Mouse (Mus musculus) Patski (cell line): ENCODE data around the gene Rec114. TPM values are rescaled to one million over a fixed set of nuclear protein-coding genes. Genes with fewer than 3 reads are reported as not detected.

Experiments used
- ATAC-seq: fragments of 100-300 bp; one replicate; pipeline ENCODE4 v1.8.0; 2021
- CTCF ChIA-PET: fragments of 350-600 bp; sonication (Branson Sonifier 250); formaldehyde crosslinking; loops from one replicate; lab custom pipeline; 2022; ENCODE audit warnings: inconsistent platforms; lab: Charles Lee
- POLR2A ChIA-PET: fragments of 350-600 bp; sonication (Branson Sonifier 250); formaldehyde crosslinking; loops from one replicate; lab custom pipeline; 2022; ENCODE audit warnings: antibody characterized with exemption, inconsistent platforms; lab: Charles Lee
- DNase-seq: peaks from one replicate; pipeline ENCODE4 v3.0.0-alpha.2; 2011; ENCODE audit warnings: low read depth, low spot score
- H3K27me3 ChIP-seq: fragments of 371-371 bp; one replicate; pipeline ENCODE4 v1.5.1; 2021
- CTCF ChIP-seq: fragments of 100-300 bp; IDR thresholded peaks from one replicate; pipeline ENCODE4 v1.5.1; 2021
- in situ Hi-C: fragments of 300-500 bp; cut with MboI; formaldehyde crosslinking; loops from 3 replicates; pipeline ENCODE4 v1.11.1; 2018; ENCODE audit warnings: low pct_unique_long_range_greater_than_20kb, mixed read lengths
- polyA plus RNA-seq: library from polyadenylated mRNA; unstranded; gene quantifications from one replicate; pipeline ENCODE4 v1.2.3, GENCODE M21; 2021

Gene Rec114
- polyA plus RNA-seq, result 0.36 TPM

GRCm38 (mm10) chr9:58743702-58744248, at the start of gene Rec114:
Gene Rec114 (minus strand): TSS chr9:58743964.
- no peak for DNase-seq
- in situ Hi-C loops, result no loop called here
- ChIA-PET CTCF (interaction anchor here (1.3 kb wide), 1 partner anchor 10 kb away, joined by 3 read pairs; no protein-coding TSS in a partner anchor), POLR2A (interaction anchor here (0.6 kb wide), 1 partner anchor 811 kb away, joined by 3 read pairs; no protein-coding TSS in a partner anchor)
- TF ChIP-seq CTCF, result no peak
- H3K27me3 ChIP-seq, result peaks cover 32% of the 10 kb centered on the region
- ATAC-seq, result no peak

DNA sequence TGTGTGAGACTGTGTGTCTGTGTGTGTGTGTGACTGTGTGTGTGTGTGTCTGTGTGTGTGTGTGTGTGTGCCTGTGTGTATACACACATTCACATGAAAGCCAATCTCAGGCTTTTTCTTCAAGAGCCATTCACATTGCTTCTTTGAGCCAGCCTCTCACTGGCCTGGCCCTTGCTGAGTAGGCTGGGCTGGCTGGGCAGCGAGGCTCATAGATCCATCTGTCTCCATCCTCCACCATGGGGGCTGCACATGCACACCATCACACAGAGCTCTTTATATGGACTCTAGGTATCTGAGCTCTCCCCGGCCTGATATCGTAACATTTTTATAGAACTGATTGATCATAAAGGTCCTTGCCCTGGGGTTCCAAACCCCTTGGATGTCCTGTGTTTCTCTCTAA, 45.7 kb upstream of the Rec114 start:
- DNase-seq, result no peak
- in situ Hi-C loops, result no loop called here
- ChIA-PET CTCF (no interaction called here), POLR2A (no interaction called here)
- peaks cover 26% of the 10 kb centered on the region for H3K27me3 ChIP-seq
- no peak for TF ChIP-seq CTCF
- ATAC-seq, result no peak

DNA sequence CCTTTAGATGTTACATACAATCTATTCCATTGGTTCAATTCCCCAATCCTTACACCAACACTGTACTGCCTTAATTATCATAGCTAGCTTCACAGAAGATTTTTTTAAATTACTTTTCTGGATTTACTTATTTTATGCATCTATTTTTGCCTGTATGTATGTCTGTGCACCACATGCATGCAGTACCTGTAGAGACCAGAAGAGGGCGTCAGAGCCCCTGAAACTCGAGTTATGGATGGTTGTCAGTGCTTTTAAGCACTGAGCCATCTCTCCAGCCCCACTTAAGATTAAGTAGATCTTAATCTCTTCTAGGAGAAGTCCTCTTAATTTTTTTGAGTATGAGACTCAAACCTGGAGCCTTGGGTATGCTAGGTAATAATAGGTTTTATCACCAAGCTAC, 31.6 kb upstream of the Rec114 start:
- DNase-seq (no peak), ATAC-seq (no peak)
- CTCF ChIA-PET, result interaction anchor here (1.2 to 1.8 kb wide), 4 partner anchors 12 to 99 kb away, joined by 3 to 5 read pairs (median 4); no protein-coding TSS in a partner anchor
- POLR2A ChIA-PET, result no interaction called here
- peak; percentile 61 for TF ChIP-seq CTCF
- in situ Hi-C loops, result no loop called here
- H3K27me3 ChIP-seq, result peaks cover 6% of the 10 kb centered on the region

- in situ Hi-C loops, result no loop called here
- ATAC-seq (no peak), DNase-seq (no peak)
- H3K27me3 ChIP-seq, result peaks cover 8% of the 10 kb centered on the region
- ChIA-PET CTCF (interaction anchor here (1.2 to 1.8 kb wide), 4 partner anchors 12 to 100 kb away, joined by 3 to 5 read pairs (median 4); no protein-coding TSS in a partner anchor), POLR2A (no interaction called here)
- no peak for TF ChIP-seq CTCF
Measured at GRCm38 (mm10) chr9:58774761-58775160, 31.0 kb upstream of the Rec114 start.

GRCm38 (mm10) chr9:58769943-58770342, 26.2 kb upstream of the Rec114 start:
- DNase-seq, result no peak

DNA sequence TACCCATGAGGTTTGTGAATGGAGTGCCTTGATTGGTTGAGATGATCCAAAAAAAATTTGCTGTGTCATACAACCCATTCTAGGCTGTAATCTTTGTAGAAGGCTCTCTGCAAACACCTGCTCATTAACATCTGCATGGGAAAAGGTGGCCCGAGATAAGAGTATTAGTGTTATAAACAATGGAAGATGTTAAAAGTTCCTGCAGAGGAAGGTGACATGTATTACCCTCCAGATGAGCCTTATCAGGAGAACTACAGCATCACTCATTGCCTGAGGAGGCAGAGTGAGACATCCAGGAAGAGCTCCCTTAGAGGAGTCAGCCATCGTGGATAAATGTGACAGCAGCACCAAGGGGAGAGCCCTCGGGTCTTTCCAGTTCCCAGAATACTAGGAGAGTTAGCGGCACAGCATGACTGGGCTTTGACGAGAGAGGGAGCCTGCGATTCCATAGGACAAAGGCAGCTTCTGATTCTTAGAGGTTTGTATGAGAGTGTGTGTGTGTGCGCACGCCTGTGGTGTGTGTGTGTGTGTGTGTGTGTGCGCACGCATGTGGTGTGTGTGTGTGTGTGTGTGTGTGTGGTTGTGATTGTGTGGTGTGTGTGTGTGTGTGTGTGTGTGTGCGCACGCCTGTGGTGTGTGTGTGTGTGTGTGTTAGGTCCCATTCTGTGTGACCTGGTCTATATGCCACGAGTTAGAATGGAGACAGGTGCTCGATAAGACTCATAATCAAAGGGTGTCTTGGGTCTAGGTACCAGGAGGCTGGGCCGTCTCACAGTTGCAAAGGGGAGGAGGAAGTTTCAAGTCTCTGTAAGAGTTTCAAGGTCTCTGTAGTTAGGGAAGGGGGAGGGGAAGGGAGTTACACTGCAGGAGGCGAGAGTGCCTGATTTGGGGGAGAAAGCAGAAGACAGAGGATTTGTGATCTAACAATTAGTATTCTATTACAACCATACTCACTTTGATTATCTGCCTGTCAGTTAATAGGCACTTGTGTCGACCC, 23.5 kb upstream of the Rec114 start:
- ChIA-PET POLR2A (no interaction called here), CTCF (no interaction called here)
- H3K27me3 ChIP-seq, result peaks cover 33% of the 10 kb centered on the region
- TF ChIP-seq CTCF, result no peak
- ATAC-seq (no peak), DNase-seq (no peak)
- in situ Hi-C loops, result no loop called here

More at GRCm38 (mm10) chr9:58769943-58770342, 26.2 kb upstream of the Rec114 start:
- peaks cover 20% of the 10 kb centered on the region for H3K27me3 ChIP-seq
- no peak for ATAC-seq
- in situ Hi-C loops, result no loop called here
- ChIA-PET POLR2A (no interaction called here), CTCF (no interaction called here)
- TF ChIP-seq CTCF, result no peak

- POLR2A ChIA-PET, result no interaction called here
- TF ChIP-seq CTCF, result no peak
- H3K27me3 ChIP-seq, result peaks cover 32% of the 10 kb centered on the region
- no peak for DNase-seq
- in situ Hi-C loops, result no loop called here
- CTCF ChIA-PET, result no interaction called here
- ATAC-seq, result no peak
Measured at GRCm38 (mm10) chr9:58764354-58764753, 20.6 kb upstream of the Rec114 start.

GRCm38 (mm10) chr9:58763114-58763513, 19.4 kb upstream of the Rec114 start:
- ChIA-PET CTCF (interaction anchor here (1.6 kb wide), 1 partner anchor 12 kb away, joined by 5 read pairs; no protein-coding TSS in a partner anchor), POLR2A (no interaction called here)
- peaks cover 27% of the 10 kb centered on the region for H3K27me3 ChIP-seq
- no peak for DNase-seq
- ATAC-seq, result no peak
- in situ Hi-C loops, result no loop called here
- no peak for TF ChIP-seq CTCF

DNA sequence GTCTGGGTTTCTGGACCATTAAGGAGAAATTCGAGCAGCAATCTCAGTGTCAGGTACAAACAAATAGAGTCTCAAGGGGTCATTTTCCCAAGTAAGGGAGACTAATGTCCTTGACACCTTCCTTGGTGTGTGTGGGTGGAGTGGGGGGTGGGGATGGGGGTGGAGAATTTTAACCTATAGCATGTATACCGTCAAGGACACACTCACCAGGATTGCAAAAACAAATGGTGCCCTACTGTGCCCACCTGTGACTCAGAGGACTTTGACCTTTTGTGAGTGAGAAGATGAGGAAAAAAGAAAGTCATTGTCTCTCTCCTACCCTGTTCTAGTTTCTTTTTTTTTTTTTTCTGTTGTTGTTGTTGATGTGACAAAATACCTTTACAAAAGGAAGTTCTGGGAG, 18.3 kb upstream of the Rec114 start:
- ChIA-PET CTCF (no interaction called here), POLR2A (no interaction called here)
- DNase-seq (no peak), ATAC-seq (no peak)
- in situ Hi-C loops, result no loop called here
- TF ChIP-seq CTCF, result no peak
- H3K27me3 ChIP-seq, result peaks cover 27% of the 10 kb centered on the region

DNA sequence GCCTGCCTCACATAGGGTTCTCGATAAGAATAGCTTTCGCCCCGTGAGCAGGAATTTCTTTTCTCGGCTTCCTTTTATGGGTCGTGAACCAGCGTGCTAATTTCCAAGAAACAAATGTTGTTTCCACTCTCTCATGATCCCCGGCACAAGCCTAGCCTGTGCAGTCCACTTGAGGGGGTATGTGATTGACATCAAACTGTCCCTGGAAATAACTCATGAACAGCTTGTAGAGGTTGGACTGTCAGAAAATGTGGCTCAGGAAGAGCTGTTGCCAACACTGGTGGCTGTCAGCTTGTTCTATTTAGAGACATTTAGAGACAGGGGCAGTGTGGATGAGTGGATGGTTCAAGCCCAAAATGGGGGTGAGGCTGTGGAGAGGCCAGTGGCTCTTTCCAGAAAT, 15.0 kb upstream of the Rec114 start:
- H3K27me3 ChIP-seq, result peaks cover 24% of the 10 kb centered on the region
- ChIA-PET CTCF (no interaction called here), POLR2A (no interaction called here)
- no peak for DNase-seq
- no peak for TF ChIP-seq CTCF
- in situ Hi-C loops, result no loop called here
- ATAC-seq, result no peak
